Mouse (Mus musculus): ENCODE measurements around the gene I830077J02Rik. TPM values are rescaled to one million over a fixed set of nuclear protein-coding genes. Genes with fewer than 3 reads are reported as not detected.
"Not testable (repeated sequence)": the region's sequence is repeated elsewhere in the genome, so short reads cannot be mapped to it uniquely, and the experiment has no call there.

Gene I830077J02Rik
- polyA plus RNA-seq, 1 experiment from 2014 or later, result 2.3 TPM

GRCm38 (mm10) chr3:105917656-105918354 is 14.7 kb downstream of the I830077J02Rik start:
- Histone ChIP-seq H3K4me2 (no peak overlapping the region), H3K27me3 (replicated peaks) (no peaks in the 10 kb centered on the region)
- no peak for ATAC-seq (ENCODE audit: extremely low read depth, insufficient number of reproducible peaks, low FRiP score, low TSS enrichment)

GRCm38 (mm10) chr3:105916455-105916854 is 16.0 kb downstream of the I830077J02Rik start:
- not testable (repeated sequence) for ATAC-seq (ENCODE audit: extremely low read depth, insufficient number of reproducible peaks, low FRiP score, low TSS enrichment); H3K27me3 ChIP-seq (replicated peaks); H3K36me3 ChIP-seq; H3K4me2 ChIP-seq; H3K9me3 ChIP-seq; H3K9ac ChIP-seq; H3K4me3 ChIP-seq; H3K27ac ChIP-seq (replicated peaks)
- H3K4me1 ChIP-seq, result peaks cover 43% of the 10 kb centered on the region

More at GRCm38 (mm10) chr3:105917656-105918354, 14.7 kb downstream of the I830077J02Rik start:
- no peaks in the 10 kb centered on the region for H3K9me3 ChIP-seq
- 37% methylated on average over 10 of the region's 10 CpGs for WGBS
- no peak overlapping the region for H3K9ac ChIP-seq
- H3K36me3 ChIP-seq, result no peaks in the 10 kb centered on the region
- peaks cover 35% of the 10 kb centered on the region for H3K4me1 ChIP-seq
- H3K27ac ChIP-seq (replicated peaks), result peak overlapping the region; percentile 26; the same call in 1 of the 2 replicates
- H3K4me3 ChIP-seq, result no peak overlapping the region

- peaks cover 8% of the 10 kb centered on the region for H3K27me3 ChIP-seq (replicated peaks)
- H3K27ac ChIP-seq (replicated peaks), result no peak overlapping the region
- H3K36me3 ChIP-seq, result no peaks in the 10 kb centered on the region
- no peak overlapping the region for H3K4me3 ChIP-seq
- peaks cover 43% of the 10 kb centered on the region for H3K4me1 ChIP-seq
- no peak for ATAC-seq (ENCODE audit: extremely low read depth, insufficient number of reproducible peaks, low FRiP score, low TSS enrichment)
- H3K9ac ChIP-seq, result no peak overlapping the region
- no peak overlapping the region for H3K4me2 ChIP-seq
- no peaks in the 10 kb centered on the region for H3K9me3 ChIP-seq
- 15% methylated on average over 1 of the region's 1 CpGs for WGBS
Observed at GRCm38 (mm10) chr3:105915281-105915680, 17.2 kb downstream of the I830077J02Rik start.

GRCm38 (mm10) chr3:105913839-105914681 is 18.4 kb downstream of the I830077J02Rik start:
- ATAC-seq (ENCODE audit: extremely low read depth, insufficient number of reproducible peaks, low FRiP score, low TSS enrichment), result no peak
- Histone ChIP-seq H3K27me3 (replicated peaks) (peaks cover 13% of the 10 kb centered on the region), H3K36me3 (no peaks in the 10 kb centered on the region), H3K4me1 (peaks cover 43% of the 10 kb centered on the region), H3K4me2 (peak overlapping the region; percentile 33), H3K9ac (no peak overlapping the region), H3K9me3 (no peaks in the 10 kb centered on the region), H3K4me3 (no peak overlapping the region), H3K27ac (replicated peaks) (peak overlapping the region; percentile 55)
- WGBS, result 10% methylated on average over 10 of the region's 10 CpGs

GRCm38 (mm10) chr3:105912097-105912880 is 20.2 kb downstream of the I830077J02Rik start:
- peaks cover 16% of the 10 kb centered on the region for H3K27me3 ChIP-seq (replicated peaks)
- H3K4me2 ChIP-seq, result no peak overlapping the region
- no peak for ATAC-seq (ENCODE audit: extremely low read depth, insufficient number of reproducible peaks, low FRiP score, low TSS enrichment)
- no peak overlapping the region for H3K27ac ChIP-seq (replicated peaks)
- 56% methylated on average over 9 of the region's 9 CpGs for WGBS
- H3K4me1 ChIP-seq, result peaks cover 41% of the 10 kb centered on the region
- no peak overlapping the region for H3K9ac ChIP-seq
- no peaks in the 10 kb centered on the region for H3K9me3 ChIP-seq
- H3K4me3 ChIP-seq, result no peak overlapping the region
- H3K36me3 ChIP-seq, result no peaks in the 10 kb centered on the region

- H3K4me2 ChIP-seq, result no peak overlapping the region
- H3K36me3 ChIP-seq, result no peaks in the 10 kb centered on the region
- H3K27ac ChIP-seq (replicated peaks), result no peak overlapping the region
- no peak overlapping the region for H3K4me3 ChIP-seq
- H3K4me1 ChIP-seq, result peaks cover 40% of the 10 kb centered on the region
- no peak overlapping the region for H3K9ac ChIP-seq
- ATAC-seq (ENCODE audit: extremely low read depth, insufficient number of reproducible peaks, low FRiP score, low TSS enrichment), result no peak
- H3K9me3 ChIP-seq, result no peaks in the 10 kb centered on the region
- 67% methylated on average over 11 of the region's 11 CpGs for WGBS
- peaks cover 16% of the 10 kb centered on the region for H3K27me3 ChIP-seq (replicated peaks)
Observed at GRCm38 (mm10) chr3:105910519-105911190, 21.8 kb downstream of the I830077J02Rik start.

GRCm38 (mm10) chr3:105908976-105909375 is 23.5 kb downstream of the I830077J02Rik start:
- 86% methylated on average over 4 of the region's 4 CpGs for WGBS
- Histone ChIP-seq H3K4me3 (no peak overlapping the region), H3K36me3 (no peaks in the 10 kb centered on the region), H3K27ac (replicated peaks) (no peak overlapping the region), H3K9ac (no peak overlapping the region), H3K4me2 (no peak overlapping the region), H3K27me3 (replicated peaks) (peaks cover 20% of the 10 kb centered on the region), H3K9me3 (no peaks in the 10 kb centered on the region), H3K4me1 (peaks cover 27% of the 10 kb centered on the region)
- ATAC-seq (ENCODE audit: extremely low read depth, insufficient number of reproducible peaks, low FRiP score, low TSS enrichment), result no peak

GRCm38 (mm10) chr3:105907956-105908655 is 24.4 kb downstream of the I830077J02Rik start:
- H3K4me1 ChIP-seq, result peaks cover 18% of the 10 kb centered on the region
- no peaks in the 10 kb centered on the region for H3K9me3 ChIP-seq
- no peak overlapping the region for H3K9ac ChIP-seq
- H3K36me3 ChIP-seq, result no peaks in the 10 kb centered on the region
- H3K27me3 ChIP-seq (replicated peaks), result peaks cover 20% of the 10 kb centered on the region
- H3K27ac ChIP-seq (replicated peaks), result no peak overlapping the region
- no peak overlapping the region for H3K4me2 ChIP-seq
- 21% methylated on average over 9 of the region's 9 CpGs for WGBS
- ATAC-seq (ENCODE audit: extremely low read depth, insufficient number of reproducible peaks, low FRiP score, low TSS enrichment), result no peak
- no peak overlapping the region for H3K4me3 ChIP-seq

- Histone ChIP-seq H3K4me1 (peaks cover 10% of the 10 kb centered on the region), H3K36me3 (no peaks in the 10 kb centered on the region), H3K27me3 (replicated peaks) (peaks cover 33% of the 10 kb centered on the region), H3K4me2 (no peak overlapping the region), H3K4me3 (no peak overlapping the region), H3K9ac (no peak overlapping the region), H3K27ac (replicated peaks) (no peak overlapping the region), H3K9me3 (no peaks in the 10 kb centered on the region)
- ATAC-seq (ENCODE audit: extremely low read depth, insufficient number of reproducible peaks, low FRiP score, low TSS enrichment), result no peak
- 88% methylated on average over 9 of the region's 9 CpGs for WGBS
Observed at GRCm38 (mm10) chr3:105904721-105905120, 27.7 kb downstream of the I830077J02Rik start.

- H3K4me3 ChIP-seq, result no peak overlapping the region
- no peak overlapping the region for H3K9ac ChIP-seq
- ATAC-seq (ENCODE audit: extremely low read depth, insufficient number of reproducible peaks, low FRiP score, low TSS enrichment), result no peak
- H3K9me3 ChIP-seq, result no peaks in the 10 kb centered on the region
- H3K27ac ChIP-seq (replicated peaks), result no peak overlapping the region
- H3K4me2 ChIP-seq, result no peak overlapping the region
- WGBS, result 40% methylated on average over 4 of the region's 4 CpGs
- peaks cover 33% of the 10 kb centered on the region for H3K27me3 ChIP-seq (replicated peaks)
- peaks cover 15% of the 10 kb centered on the region for H3K4me1 ChIP-seq
- no peaks in the 10 kb centered on the region for H3K36me3 ChIP-seq
Observed at GRCm38 (mm10) chr3:105904213-105904612, 28.3 kb downstream of the I830077J02Rik start.

Measured in heart, embryonic 13.5 days (tissue).